In genomic region chr14:45611654-45612053, GRCm38 (mm10) we compare ENCODE assay signal across 17 mouse cellular contexts. TPM values are rescaled to one million over a fixed set of nuclear protein-coding genes. Genes with fewer than 3 reads are reported as not detected.
DNase-seq lines count a peak whose midpoint lies in the region; ATAC-seq and TF ChIP-seq lines count a peak whose summit lies in the region.
"Had no signal": no experiment of that assay in that cellular context is flagged by ENCODE, and none has a peak within 500 bp of the region (broad histone marks: within the 10 kb centered on the region; RNA-seq: fewer than 3 reads in every experiment).

No protein-coding gene starts in this region.

- H3K4me2 ChIP-seq in intestine, embryonic 14.5 days (ENCODE audit: low read length): no peak overlapping the region
- H3K4me2 ChIP-seq in intestine, embryonic 15.5 days (replicated peaks): no peak overlapping the region
- H3K4me2 ChIP-seq in lung, postnatal 0 days (replicated peaks; ENCODE audit: low read depth, low read length): no peak overlapping the region
- H3K4me2 ChIP-seq: embryonic facial prominence, embryonic 12.5 days; heart, embryonic 12.5 days; limb, embryonic 13.5 days; stomach, embryonic 15.5 days had no signal

- peaks cover 40% of the 10 kb centered on the region for H3K36me3 ChIP-seq in intestine, embryonic 14.5 days (ENCODE audit: control insufficient read depth, insufficient read depth, low read length)
- peaks cover 14% of the 10 kb centered on the region; the same call in 1 of the 2 replicates for H3K36me3 ChIP-seq in intestine, embryonic 15.5 days
- H3K36me3 ChIP-seq in lung, postnatal 0 days (ENCODE audit: insufficient read depth, low read length): peaks cover 31% of the 10 kb centered on the region; the same call in 1 of the 2 replicates

- 81% methylated on average over 7 of the region's 7 CpGs for WGBS in intestine, embryonic 14.5 days
- 83% methylated on average over 7 of the region's 7 CpGs for WGBS in intestine, embryonic 15.5 days
- 81% methylated on average over 7 of the region's 7 CpGs for whole genome bisulfite sequencing in lung, postnatal 0 days

- DNase-seq in intestine, embryonic 14.5 days (ENCODE audit: low spot score): peak; percentile 25
- DNase-seq in lung, postnatal 0 days (ENCODE audit: low spot score): no peak
- no peak for DNase-seq in lung, postnatal 14 days
- DNase-seq in ES-CJ7 (ENCODE audit: low read depth, low spot score): peak; percentile 37
- DNase-seq in layer of hippocampus, postnatal 10 days (ENCODE audit: low spot score in 2 of 2): no peak
- DNase-seq: cerebellum, postnatal 25 days; gastrocnemius, postnatal 36 days; kidney, adult 18-20 months; kidney, postnatal 4 days; lung, adult 2 months; thymus, postnatal 4 days had no signal

- ATAC-seq in intestine, embryonic 14.5 days (replicated peaks; ENCODE audit: low FRiP score, low TSS enrichment, low read depth): no peak
- ATAC-seq in intestine, embryonic 15.5 days: no peak
- ATAC-seq in lung, postnatal 0 days: no peak

- TF ChIP-seq EP300 in lung, postnatal 0 days (IDR thresholded peaks at IDR 0.05): no peak

- H3K27ac ChIP-seq in intestine, embryonic 14.5 days (ENCODE audit: low read depth): no peak overlapping the region
- no peak overlapping the region for H3K27ac ChIP-seq in intestine, embryonic 15.5 days
- H3K27ac ChIP-seq in lung, postnatal 0 days (ENCODE audit: low read length): no peak overlapping the region
- no peak overlapping the region for H3K27ac ChIP-seq in cortical plate, adult 2 months (ENCODE audit: insufficient read depth, low read length)
- H3K27ac ChIP-seq: embryonic facial prominence, embryonic 12.5 days; limb, embryonic 13.5 days; stomach, embryonic 15.5 days had no signal

- no peaks in the 10 kb centered on the region for H3K4me1 ChIP-seq in intestine, embryonic 14.5 days (replicated peaks; ENCODE audit: control insufficient read depth, insufficient read depth, low read length)
- H3K4me1 ChIP-seq in intestine, embryonic 15.5 days (replicated peaks): no peaks in the 10 kb centered on the region
- H3K4me1 ChIP-seq in lung, postnatal 0 days (ENCODE audit: insufficient read depth, low read depth, low read length): no peaks in the 10 kb centered on the region
- no peaks in the 10 kb centered on the region; the same call in 1 of the 2 replicates for H3K4me1 ChIP-seq in cortical plate, adult 2 months (ENCODE audit: control insufficient read depth, insufficient read depth, low read length)
- H3K4me1 ChIP-seq: embryonic facial prominence, embryonic 12.5 days; limb, embryonic 13.5 days; stomach, embryonic 15.5 days had no signal

- no peak overlapping the region for H3K9ac ChIP-seq in intestine, embryonic 14.5 days (ENCODE audit: low read length)
- no peak overlapping the region for H3K9ac ChIP-seq in intestine, embryonic 15.5 days
- no peak overlapping the region for H3K9ac ChIP-seq in lung, postnatal 0 days (replicated peaks; ENCODE audit: low read depth)
- H3K9ac ChIP-seq: embryonic facial prominence, embryonic 12.5 days; heart, embryonic 12.5 days; limb, embryonic 13.5 days; stomach, embryonic 15.5 days had no signal

- TF ChIP-seq CTCF in lung, postnatal 0 days (IDR thresholded peaks at IDR 0.05): peak; percentile 47; the same call in 1 of the 2 replicates
- TF ChIP-seq CTCF in cortical plate, adult 2 months (IDR thresholded peaks at IDR 0.05; ENCODE audit: extremely low read depth, insufficient read depth, low read length): peak; percentile 31; the same call in 1 of the 2 replicates

- no peaks in the 10 kb centered on the region for H3K27me3 ChIP-seq in intestine, embryonic 14.5 days (replicated peaks; ENCODE audit: control insufficient read depth, insufficient read depth, low read length)
- no peaks in the 10 kb centered on the region for H3K27me3 ChIP-seq in intestine, embryonic 15.5 days (replicated peaks)
- H3K27me3 ChIP-seq in lung, postnatal 0 days (replicated peaks; ENCODE audit: insufficient read depth, low read length): no peaks in the 10 kb centered on the region
- H3K27me3 ChIP-seq: embryonic facial prominence, embryonic 12.5 days; heart, embryonic 12.5 days; limb, embryonic 13.5 days; stomach, embryonic 15.5 days had no signal

- no peak for TF ChIP-seq POLR2A in cortical plate, adult 2 months (IDR thresholded peaks at IDR 0.05; ENCODE audit: extremely low read depth, insufficient read depth, low read length)

- no peaks in the 10 kb centered on the region for H3K9me3 ChIP-seq in intestine, embryonic 14.5 days (ENCODE audit: control insufficient read depth, low read length)
- no peaks in the 10 kb centered on the region for H3K9me3 ChIP-seq in intestine, embryonic 15.5 days
- no peaks in the 10 kb centered on the region for H3K9me3 ChIP-seq in lung, postnatal 0 days (ENCODE audit: low read length)
- H3K9me3 ChIP-seq: embryonic facial prominence, embryonic 12.5 days; heart, embryonic 12.5 days; limb, embryonic 13.5 days; stomach, embryonic 15.5 days had no signal

- H3K4me3 ChIP-seq in intestine, embryonic 14.5 days (ENCODE audit: low read depth, low read length): no peak overlapping the region
- H3K4me3 ChIP-seq in intestine, embryonic 15.5 days (replicated peaks): no peak overlapping the region
- H3K4me3 ChIP-seq in lung, postnatal 0 days (ENCODE audit: low read depth, low read length): no peak overlapping the region
- H3K4me3 ChIP-seq in cortical plate, adult 2 months (ENCODE audit: insufficient read depth, low read length): no peak overlapping the region
- H3K4me3 ChIP-seq: embryonic facial prominence, embryonic 12.5 days; heart, embryonic 12.5 days; limb, embryonic 13.5 days; stomach, embryonic 15.5 days had no signal

RNA-seq across cellular contexts. Expression of gene Ddhd1, which starts 46.3 kb away (rescaled TPM):
- 13.0 and 13.1 TPM in 2 replicates for polyA plus RNA-seq in intestine, embryonic 14.5 days (2014; fragmentation: Nextera tagmentation; extraction: Ambion mirVana)
- polyA plus RNA-seq in intestine, embryonic 15.5 days (2015; fragmentation: Nextera tagmentation; extraction: Ambion mirVana): 6.7 and 8.6 TPM in 2 replicates
- polyA plus RNA-seq in lung, postnatal 0 days (2015; fragmentation: Nextera tagmentation; extraction: Ambion mirVana): 7.5 and 8.0 TPM in 2 replicates
- polyA plus RNA-seq in cortical plate, adult 2 months (2012; rRNA removed): 84.0 and 90.2 TPM in 2 replicates
- 10 to 100 TPM; 67.5 to 74.4 TPM for total RNA-seq in layer of hippocampus, postnatal 10 days (2021)

Comparison
In these comparisons a context has a peak if more than half of its experiments do, and no peak if none do; other contexts are left out.
1. DNase-seq: peak in intestine, embryonic 14.5 days (single experiment) and ES-CJ7 (single experiment); none in lung, postnatal 0 days (single experiment), lung, postnatal 14 days (single experiment) and layer of hippocampus, postnatal 10 days (0 of 2).